Mouse (Mus musculus) retina, postnatal 1 day (tissue): ENCODE measurements at regions not wholly inside any gene's neighbourhood (a gene's known extent, or its start where the extent isn't known, plus 50 kb on each side); places are given as distances from the start of the nearest gene placed in this dataset.

Experiments
- DNase-seq: peaks from one replicate; pipeline ENCODE4 v3.0.0-alpha.2; 2012

- no peak for DNase-seq
Measured at GRCm38 (mm10) chr9:98791709-98792108, 50.6 kb upstream of the Prr23a1 start.

GRCm38 (mm10) chr9:98773651-98774185 lies 68.6 kb upstream of the Prr23a1 start:
- no peak for DNase-seq

- DNase-seq = no peak
Measured at GRCm38 (mm10) chr9:98773212-98773611, 69.1 kb upstream of the Prr23a1 start.

- DNase-seq = no peak
Measured at GRCm38 (mm10) chr9:98754764-98755163, 87.5 kb upstream of the Prr23a1 start.

- DNase-seq = no peak
Measured at GRCm38 (mm10) chr9:98753356-98753953, 88.8 kb upstream of the Prr23a1 start.

GRCm38 (mm10) chr9:98743785-98744184 lies 98.5 kb upstream of the Prr23a1 start:
- no peak for DNase-seq

GRCm38 (mm10) chr9:98727276-98727860 lies 114.9 kb upstream of the Prr23a1 start:
- DNase-seq = peak; percentile 67

GRCm38 (mm10) chr9:98726638-98727037 lies 115.7 kb upstream of the Prr23a1 start:
- DNase-seq = peak; percentile 36

- DNase-seq = no peak
Measured at GRCm38 (mm10) chr9:98722885-98723284, 119.4 kb upstream of the Prr23a1 start.

- DNase-seq = no peak
Measured at GRCm38 (mm10) chr9:98721381-98721780, 119.9 kb upstream of the Mrps22 start.

- no peak for DNase-seq
Measured at GRCm38 (mm10) chr9:98717701-98718270, 116.3 kb upstream of the Mrps22 start.

GRCm38 (mm10) chr9:98714661-98715060 lies 113.2 kb upstream of the Mrps22 start:
- DNase-seq = no peak

- no peak for DNase-seq
Measured at GRCm38 (mm10) chr9:98712826-98713225, 111.4 kb upstream of the Mrps22 start.

- no peak for DNase-seq
Measured at GRCm38 (mm10) chr9:98712023-98712563, 110.6 kb upstream of the Mrps22 start.

- no peak for DNase-seq
Measured at GRCm38 (mm10) chr9:98710155-98710710, 108.8 kb upstream of the Mrps22 start.

- no peak for DNase-seq
Measured at GRCm38 (mm10) chr9:98708001-98708680, 106.7 kb upstream of the Mrps22 start.

GRCm38 (mm10) chr9:98707491-98707890 lies 106.0 kb upstream of the Mrps22 start:
- DNase-seq = no peak

- peak; percentile 18 for DNase-seq
Measured at GRCm38 (mm10) chr9:98704131-98704530, 102.7 kb upstream of the Mrps22 start.

GRCm38 (mm10) chr9:98703331-98703730 lies 101.9 kb upstream of the Mrps22 start:
- DNase-seq = no peak

- DNase-seq = no peak
Measured at GRCm38 (mm10) chr9:98700571-98700970, 99.1 kb upstream of the Mrps22 start.

- DNase-seq = no peak
Measured at GRCm38 (mm10) chr9:98697155-98697554, 95.7 kb upstream of the Mrps22 start.

GRCm38 (mm10) chr9:98695035-98695434 lies 93.6 kb upstream of the Mrps22 start:
- no peak for DNase-seq
